Mouse (Mus musculus) lung, postnatal 10 days (tissue): Measurements from ENCODE around the gene Xirp1.
"Not testable (repeated sequence)": the region's sequence is repeated elsewhere in the genome, so short reads cannot be mapped to it uniquely, and the experiment has no call there.

Experiments
- DNase-seq: peaks from one replicate; pipeline ENCODE4 v3.0.0; 2021

Xirp1 gene

GRCm38 (mm10) chr9:120016956-120017355, 6.4 kb downstream of the Xirp1 start:
- peak; percentile 65 for DNase-seq

- no peak for DNase-seq
These were observed 8.6 kb downstream of the Xirp1 start for GRCm38 (mm10) chr9:120014828-120015227.

GRCm38 (mm10) chr9:120013251-120013820, 10.1 kb downstream of the Xirp1 start:
- no peak for DNase-seq

- DNase-seq = no peak
These were observed 10.6 kb downstream of the Xirp1 start for GRCm38 (mm10) chr9:120012781-120013180.

GRCm38 (mm10) chr9:120012161-120012560, 11.2 kb downstream of the Xirp1 start:
- not testable (repeated sequence) for DNase-seq

GRCm38 (mm10) chr9:120011533-120011932, 11.9 kb downstream of the Xirp1 start:
- DNase-seq = peak; percentile 88

GRCm38 (mm10) chr9:120010781-120011511, 12.5 kb downstream of the Xirp1 start:
- peak; percentile 98 for DNase-seq

GRCm38 (mm10) chr9:120009871-120010270, 13.5 kb downstream of the Xirp1 start:
- no peak for DNase-seq

GRCm38 (mm10) chr9:120009226-120009841, 14.1 kb downstream of the Xirp1 start:
- DNase-seq = no peak

- DNase-seq = no peak
These were observed 15.6 kb downstream of the Xirp1 start for GRCm38 (mm10) chr9:120007833-120008232.

- peak; percentile 50 for DNase-seq
These were observed 17.5 kb downstream of the Xirp1 start for GRCm38 (mm10) chr9:120005936-120006335.

GRCm38 (mm10) chr9:120002893-120003292, 20.5 kb downstream of the Xirp1 start:
- no peak for DNase-seq

- DNase-seq = peak; percentile 97
These were observed 21.3 kb downstream of the Xirp1 start for GRCm38 (mm10) chr9:120001945-120002725.

- no peak for DNase-seq
These were observed 22.6 kb downstream of the Xirp1 start for GRCm38 (mm10) chr9:120000761-120001160.

GRCm38 (mm10) chr9:119999636-120000035, 23.8 kb downstream of the Xirp1 start:
- DNase-seq = no peak

GRCm38 (mm10) chr9:119998776-119999175, 24.6 kb downstream of the Xirp1 start:
- DNase-seq = no peak

GRCm38 (mm10) chr9:119996080-119996479, 27.3 kb downstream of the Xirp1 start:
- DNase-seq = no peak

- no peak for DNase-seq
These were observed 29.2 kb downstream of the Xirp1 start for GRCm38 (mm10) chr9:119994207-119994606.

GRCm38 (mm10) chr9:119993092-119993844, 30.1 kb downstream of the Xirp1 start:
- DNase-seq = no peak

- no peak for DNase-seq
These were observed 32.1 kb downstream of the Xirp1 start for GRCm38 (mm10) chr9:119991310-119991709.

- no peak for DNase-seq
These were observed 35.1 kb downstream of the Xirp1 start for GRCm38 (mm10) chr9:119988304-119988703.

GRCm38 (mm10) chr9:119985881-119986574, 37.4 kb downstream of the Xirp1 start:
- DNase-seq = no peak
